Mouse (Mus musculus) ovary, postnatal 36 days (tissue): ENCODE results near the gene Thsd4.
A peak's percentile ranks its signal among the peaks of the same experiment; 100 is the strongest.

Source experiments
- DNase-seq: peaks from one replicate; pipeline ENCODE4 v3.0.0; 2022; ENCODE audit warnings: low spot score, mixed read lengths

Gene Thsd4

DNA sequence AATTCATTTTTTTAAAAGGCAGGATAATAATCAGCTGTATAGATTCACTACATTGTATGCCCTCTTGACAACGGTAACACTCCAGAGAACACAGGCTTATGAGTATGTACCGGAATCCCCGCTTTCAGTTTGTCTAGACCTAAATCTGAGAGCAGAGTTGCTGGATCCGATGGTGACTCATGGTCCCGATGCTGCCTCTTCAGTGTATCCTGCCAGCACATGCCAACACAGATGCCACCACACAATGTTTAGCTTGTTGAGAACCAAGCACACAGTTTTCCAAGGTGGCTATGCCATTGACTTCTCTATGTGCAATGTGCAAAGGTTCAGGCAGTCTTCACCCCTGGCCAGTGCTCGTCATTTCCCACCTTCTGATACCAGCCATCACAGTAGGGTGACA lies 378.0 kb downstream of the Thsd4 start:
- DNase-seq, result no peak

GRCm38 (mm10) chr9:60141081-60141514 lies 380.7 kb downstream of the Thsd4 start:
- no peak for DNase-seq

- DNase-seq, result no peak
Measured at GRCm38 (mm10) chr9:60140411-60140810, 381.4 kb downstream of the Thsd4 start.

GRCm38 (mm10) chr9:60139446-60139845 lies 382.4 kb downstream of the Thsd4 start:
- no peak for DNase-seq

DNA sequence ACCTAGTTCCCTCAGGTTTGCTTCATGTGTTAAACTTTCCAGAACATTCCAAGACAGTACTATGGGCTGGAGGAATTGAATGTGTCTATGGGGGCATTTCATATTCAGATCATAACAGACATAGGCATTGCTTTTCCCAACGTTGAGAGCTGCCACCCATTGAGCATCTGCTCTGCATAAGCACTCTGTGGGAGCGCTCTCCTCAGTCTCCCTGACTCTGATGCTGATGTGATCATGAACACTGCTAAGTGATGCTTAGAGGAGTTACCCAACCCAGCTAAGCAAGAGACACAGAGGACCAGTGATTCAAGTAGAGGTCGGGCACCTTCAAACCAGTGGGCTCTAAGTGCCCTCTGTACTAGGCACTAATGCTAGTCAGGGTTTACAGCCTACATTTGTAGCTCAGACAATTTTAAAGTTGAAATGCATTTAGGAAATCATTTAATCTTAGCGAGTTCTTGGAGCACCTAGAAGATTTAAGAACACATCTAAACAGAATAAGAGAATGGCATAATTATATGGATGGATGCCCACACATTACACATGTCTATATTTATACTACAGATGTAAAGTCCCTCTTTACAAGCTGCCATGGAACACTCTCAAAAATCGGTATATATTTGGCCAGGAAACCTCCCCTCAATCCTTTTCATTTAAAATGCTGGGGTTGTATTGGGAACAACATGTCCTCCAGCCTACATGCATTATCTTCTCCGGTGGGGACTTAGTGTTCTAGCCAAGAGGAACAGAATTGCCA lies 392.4 kb downstream of the Thsd4 start:
- no peak for DNase-seq

GRCm38 (mm10) chr9:60126961-60127360 lies 394.9 kb downstream of the Thsd4 start:
- DNase-seq, result no peak

- no peak for DNase-seq
Measured at GRCm38 (mm10) chr9:60124102-60124501, 397.7 kb downstream of the Thsd4 start.

DNA sequence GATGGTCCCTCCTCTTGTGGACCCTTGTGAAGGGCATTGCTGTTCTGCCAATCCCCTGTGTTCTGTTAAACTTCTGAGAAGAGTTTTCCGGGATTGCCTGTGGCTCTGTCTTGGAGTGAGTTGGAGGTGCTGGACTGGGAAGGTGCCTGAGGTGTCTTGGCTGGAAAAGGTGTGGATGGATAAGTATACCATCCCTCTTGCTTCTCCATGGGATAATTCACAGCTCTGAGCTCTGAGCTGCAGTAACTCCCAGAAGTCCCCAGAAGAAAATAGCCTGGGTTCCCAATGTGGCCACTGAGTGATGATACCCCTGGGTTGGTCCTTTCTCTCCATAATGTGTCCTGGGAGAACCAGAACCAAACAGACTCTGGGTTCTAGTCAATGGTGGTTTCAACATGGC lies 398.8 kb downstream of the Thsd4 start:
- DNase-seq, result no peak

DNA sequence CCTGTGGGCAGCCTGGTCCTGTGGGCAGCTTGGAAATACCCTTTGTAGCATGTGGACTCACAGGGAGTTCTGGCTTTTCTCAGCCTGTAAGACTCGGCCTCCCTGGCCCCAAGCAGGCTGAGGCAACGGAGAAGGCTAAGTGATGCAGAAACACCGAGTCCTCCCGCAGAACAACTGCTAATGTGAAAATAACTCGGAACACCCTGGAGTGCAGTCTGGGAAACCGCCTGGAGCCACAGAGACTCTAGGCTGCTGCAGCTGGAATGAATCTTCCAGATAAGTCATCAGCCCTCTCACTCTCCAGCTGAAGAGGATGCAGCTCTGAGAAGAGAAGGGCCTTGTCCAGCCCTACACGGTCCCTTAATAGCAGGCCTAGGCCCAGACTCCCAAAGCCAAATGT lies 402.0 kb downstream of the Thsd4 start:
- no peak for DNase-seq

GRCm38 (mm10) chr9:60117831-60118230 lies 404.0 kb downstream of the Thsd4 start:
- no peak for DNase-seq

DNA sequence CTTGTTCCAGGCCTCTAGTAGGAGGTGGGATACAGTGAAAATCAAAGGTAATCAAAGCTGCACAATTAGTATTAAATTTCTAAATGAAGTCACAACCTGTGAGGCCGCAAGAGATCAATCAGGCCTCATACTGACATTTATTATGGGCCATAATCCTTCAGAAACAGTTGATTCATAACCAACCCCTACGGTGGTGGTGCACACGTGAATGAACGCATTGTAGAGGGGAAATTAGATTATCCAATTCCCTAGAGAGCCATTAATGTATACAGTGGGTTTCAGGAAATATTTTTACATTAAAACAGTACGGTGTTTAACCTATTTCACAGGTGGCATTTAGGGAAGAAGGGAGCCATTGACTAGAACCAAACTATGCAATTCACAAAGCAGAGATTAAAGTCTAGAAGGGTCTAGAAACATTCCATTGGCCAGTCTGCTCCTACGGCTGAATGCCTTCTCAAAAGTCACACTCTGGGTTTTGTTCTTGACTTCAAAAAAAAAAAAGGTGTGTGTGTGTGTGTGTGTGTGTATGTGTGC lies 406.1 kb downstream of the Thsd4 start:
- no peak for DNase-seq

GRCm38 (mm10) chr9:60115306-60115705 lies 406.5 kb downstream of the Thsd4 start:
- DNase-seq, result no peak

DNA sequence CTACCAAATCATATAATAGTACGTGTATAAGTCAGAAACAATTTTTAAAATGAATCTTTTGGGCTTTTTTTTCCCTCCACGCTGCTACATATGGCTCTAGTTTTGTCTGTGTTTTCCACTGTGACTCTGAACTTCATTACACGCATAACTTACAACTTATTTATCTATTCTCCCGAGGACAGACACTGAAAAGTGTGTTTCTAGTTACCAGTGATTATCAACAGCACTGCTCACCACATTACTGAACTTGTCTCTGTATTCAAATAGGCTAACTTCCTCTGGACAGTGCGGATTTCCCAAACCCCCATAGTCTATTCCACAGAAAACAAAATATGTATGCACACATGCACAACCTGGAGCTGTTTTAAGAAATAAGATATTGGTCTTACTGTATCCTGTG lies 411.6 kb downstream of the Thsd4 start:
- DNase-seq, result no peak

DNA sequence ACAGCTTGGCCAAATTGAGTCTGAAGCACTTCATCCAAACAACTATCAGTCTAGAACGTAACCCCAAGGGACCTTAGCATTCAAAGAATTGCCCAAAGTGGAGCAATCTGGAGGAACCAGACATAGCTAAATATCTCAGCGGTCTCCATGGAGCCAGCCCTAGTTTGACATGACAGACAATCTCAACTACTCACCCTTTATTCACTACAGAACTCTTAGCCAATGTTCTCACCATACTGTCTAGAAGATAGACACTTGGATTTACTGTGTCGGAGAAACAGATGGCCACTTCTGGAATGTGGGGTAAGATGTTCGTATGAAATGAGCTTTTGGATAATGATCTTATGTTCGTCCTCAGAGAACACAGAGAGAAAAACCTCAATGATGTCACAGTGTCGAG lies 415.2 kb downstream of the Thsd4 start:
- no peak for DNase-seq

DNA sequence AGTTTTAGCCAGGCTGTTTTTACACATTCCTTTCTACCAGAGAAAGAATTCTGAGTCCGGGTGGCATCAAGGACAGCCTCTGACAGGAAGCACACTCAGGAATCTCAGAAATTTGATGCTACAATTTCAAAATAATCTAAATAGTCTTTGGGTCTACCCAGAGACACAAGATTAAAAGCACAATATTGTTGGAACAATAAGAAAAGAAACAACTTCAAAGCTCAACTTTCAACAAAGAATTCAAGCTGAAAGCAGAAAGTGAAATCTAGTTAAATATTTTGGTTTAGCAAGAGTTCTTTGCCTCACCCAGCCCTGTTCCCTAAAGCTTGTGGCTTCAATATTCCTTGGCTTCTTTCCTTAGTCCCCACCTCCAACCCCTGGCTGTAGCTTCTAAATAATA lies 415.7 kb downstream of the Thsd4 start:
- no peak for DNase-seq

GRCm38 (mm10) chr9:60094211-60094610 lies 427.6 kb downstream of the Thsd4 start:
- no peak for DNase-seq

GRCm38 (mm10) chr9:60092428-60092827 lies 429.4 kb downstream of the Thsd4 start:
- no peak for DNase-seq

DNA sequence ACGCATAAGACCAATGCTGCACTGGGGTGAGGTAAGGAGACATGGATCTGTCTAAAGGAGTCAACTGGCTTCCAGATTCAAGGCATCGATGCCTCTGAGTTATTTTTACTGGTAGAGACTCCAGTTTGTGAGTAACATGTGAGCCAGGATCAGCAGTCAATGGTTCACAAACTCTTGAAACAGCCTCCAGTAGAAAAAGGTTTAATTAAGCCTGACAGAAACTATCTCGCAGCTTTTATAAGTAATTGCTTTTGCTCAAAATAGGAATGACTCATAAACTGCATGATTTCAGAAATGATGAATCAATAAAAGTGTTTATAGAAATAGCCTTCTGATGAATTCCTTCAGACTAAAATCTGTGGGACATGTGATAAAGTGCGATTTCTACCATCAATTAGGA lies 432.4 kb downstream of the Thsd4 start:
- no peak for DNase-seq

GRCm38 (mm10) chr9:60088101-60088500 lies 433.7 kb downstream of the Thsd4 start:
- DNase-seq, result peak; percentile 28

- DNase-seq, result no peak
Measured at GRCm38 (mm10) chr9:60082107-60082581, 439.7 kb downstream of the Thsd4 start.

DNA sequence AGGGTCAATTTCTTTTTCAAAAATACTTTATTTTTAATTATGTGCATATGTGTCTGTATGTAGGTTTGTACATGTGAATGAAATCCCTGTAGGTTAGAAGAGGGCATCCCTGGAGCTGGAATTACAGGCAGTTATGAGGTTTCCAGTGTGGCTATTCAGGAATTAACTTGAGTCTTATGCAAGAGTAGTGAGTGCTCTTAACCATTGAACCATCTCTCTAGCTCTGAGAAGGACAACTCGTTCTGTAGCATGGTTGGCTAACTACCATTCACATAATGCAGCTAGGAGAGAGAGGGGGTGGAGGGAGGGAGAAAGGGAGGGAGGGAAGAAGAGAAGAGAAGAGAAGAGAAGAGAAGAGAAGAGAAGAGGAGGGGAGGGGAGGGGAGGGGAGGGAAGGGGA lies 444.1 kb downstream of the Thsd4 start:
- DNase-seq, result no peak

DNA sequence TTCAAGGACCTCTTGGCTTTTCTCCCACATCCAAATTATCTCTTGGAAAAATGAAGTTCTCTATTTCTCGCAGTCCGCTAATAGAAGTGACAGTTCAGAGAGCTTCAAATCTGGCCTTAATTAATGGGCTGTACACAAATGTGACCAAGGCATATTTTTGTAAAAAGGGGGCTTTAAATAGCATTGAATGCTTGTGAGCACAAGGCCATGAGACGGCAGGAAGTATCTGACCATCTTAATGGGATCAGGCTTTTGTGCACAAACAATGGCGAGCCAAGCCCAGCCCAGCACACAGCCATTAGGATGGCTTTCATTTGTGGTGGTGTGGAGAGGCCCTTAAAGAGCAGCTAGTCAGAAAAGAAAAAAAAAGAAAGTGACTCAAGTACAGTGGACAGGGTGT lies 445.4 kb downstream of the Thsd4 start:
- no peak for DNase-seq

DNA sequence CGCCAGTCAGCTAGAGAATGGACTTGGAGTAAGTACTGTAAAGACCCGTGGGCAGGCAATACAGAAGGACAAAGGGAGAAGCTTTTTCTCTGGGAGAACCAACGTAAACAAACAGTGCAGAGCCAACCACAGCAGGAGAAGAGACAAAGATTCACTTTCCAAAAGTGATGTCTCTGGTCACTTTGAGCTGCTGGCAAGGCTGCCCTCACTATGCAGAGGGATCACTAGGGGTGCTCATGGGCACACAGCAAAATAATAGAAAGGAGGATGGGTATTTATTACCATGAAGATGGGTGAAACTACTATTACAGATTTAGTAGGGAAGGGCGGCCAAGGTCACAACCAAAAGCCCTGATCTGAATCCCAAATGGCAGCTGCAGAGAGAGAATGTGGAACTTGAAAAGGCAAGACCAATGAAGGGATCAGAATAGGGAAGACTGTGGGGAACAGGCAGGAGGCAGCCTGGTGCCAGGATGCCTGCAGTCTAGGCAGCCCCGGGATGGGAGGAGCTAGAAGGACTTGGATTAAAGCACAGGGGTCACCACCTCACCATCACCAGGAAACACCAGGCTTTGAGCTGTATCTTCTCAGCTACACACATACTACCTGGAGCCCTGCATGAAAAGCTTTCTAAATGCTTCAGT lies 450.1 kb downstream of the Thsd4 start:
- DNase-seq, result no peak
